Mouse (Mus musculus) megakaryocyte-erythroid progenitor cell, adult 5 weeks (primary cell): ENCODE results near the gene Ogt. TPM values are rescaled to one million over a fixed set of nuclear protein-coding genes. Genes with fewer than 3 reads are reported as not detected.

ENCODE experiments used
- polyA plus RNA-seq: library from polyadenylated mRNA; stranded (reverse); fragments of >175 nt; gene quantifications from 2 replicates; pipeline ENCODE4 v1.2.3, GENCODE M21; 2012

Ogt gene
- 2.5 and 3.3 TPM in 2 replicates for polyA plus RNA-seq

GRCm38 (mm10) chrX:101639741-101640166, at the start of gene Ogt:
Gene Ogt (plus strand): TSS chrX:101640060.

GRCm38 (mm10) chrX:101733828-101734319, 94.0 kb downstream of the Ogt start, which contains the start of gene Cxcr3:
Gene Cxcr3 (minus strand): TSS chrX:101734269.

Other genes starting within 250 kb of the Ogt start
- gene Zmym3, start 219.2 kb upstream of the Ogt start, polyA plus RNA-seq: 33.0 and 37.9 TPM in 2 replicates
- 54.6 and 73.1 TPM in 2 replicates for gene Nono, start 210.7 kb upstream of the Ogt start, polyA plus RNA-seq
- gene Itgb1bp2, start 191.0 kb upstream of the Ogt start, polyA plus RNA-seq: 0.17 and 0.31 TPM in 2 replicates
- gene Taf1, start 107.3 kb upstream of the Ogt start, polyA plus RNA-seq: 3.0 and 5.3 TPM in 2 replicates
- 0.27 and 0.49 TPM in 2 replicates for gene Cxcr3, start 94.2 kb downstream of the Ogt start, polyA plus RNA-seq
- gene Gm4779, start 154.4 kb downstream of the Ogt start, polyA plus RNA-seq: 0.05 and 0.11 TPM in 2 replicates
- gene 8030474K03Rik, start 154.6 kb downstream of the Ogt start, polyA plus RNA-seq: 0.06 and 0.13 TPM in 2 replicates
- gene Nhsl2, start 209.3 kb downstream of the Ogt start, polyA plus RNA-seq: 1.8 and 2.0 TPM in 2 replicates